ENCODE assay signal across 18 mouse cellular contexts in the genomic region with DNA sequence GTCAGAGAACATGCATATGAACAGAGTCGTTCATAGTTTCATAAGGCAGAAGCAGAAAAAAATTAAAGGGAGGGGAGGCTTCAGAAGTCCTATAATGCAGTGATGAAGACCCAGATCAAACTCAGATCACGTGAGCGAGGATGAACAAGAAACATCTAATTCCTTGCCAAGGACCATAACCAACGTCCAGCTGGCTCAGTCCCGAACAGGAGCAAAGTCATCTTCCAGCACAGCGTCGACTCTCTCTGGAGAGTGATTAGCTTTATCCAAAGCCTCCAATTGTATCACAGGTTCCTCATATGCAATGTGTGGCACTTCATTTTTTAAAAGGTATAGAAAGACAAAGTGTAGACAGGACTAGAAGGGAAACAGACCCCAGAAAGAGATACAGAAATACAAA.
"Had no signal": no experiment of that assay in that cellular context is flagged by ENCODE, and none has a peak within 500 bp of the region (broad histone marks: within the 10 kb centered on the region; RNA-seq: fewer than 3 reads in every experiment).

No protein-coding gene starts in this region.

- DNase-seq: gastrocnemius, adult 2 months; gastrocnemius, postnatal 10 days; gastrocnemius, postnatal 25 days; heart, adult 2 months; heart, postnatal 10 days; heart, postnatal 4 days; kidney, adult 18-20 months; kidney, adult 8-10 months; kidney, postnatal 10 days; kidney, postnatal 25 days; kidney, postnatal 4 days; liver; liver, embryonic 13.5 days; liver, postnatal 0 days had no signal

- ATAC-seq: hindbrain, embryonic 16.5 days; inflammation-experienced regulatory T-cells, adult 6 months; intestine, embryonic 15.5 days; intestine, postnatal 0 days; liver, postnatal 0 days had no signal
